Mouse (Mus musculus): ENCODE measurements at regions not wholly inside any gene's neighbourhood (a gene's known extent, or its start where the extent isn't known, plus 50 kb on each side); places are given as distances from the start of the nearest gene placed in this dataset.
A peak's percentile ranks its signal among the peaks of the same experiment; 100 is the strongest.
"Not testable (repeated sequence)": the region's sequence is repeated elsewhere in the genome, so short reads cannot be mapped to it uniquely, and the experiment has no call there.

DNA sequence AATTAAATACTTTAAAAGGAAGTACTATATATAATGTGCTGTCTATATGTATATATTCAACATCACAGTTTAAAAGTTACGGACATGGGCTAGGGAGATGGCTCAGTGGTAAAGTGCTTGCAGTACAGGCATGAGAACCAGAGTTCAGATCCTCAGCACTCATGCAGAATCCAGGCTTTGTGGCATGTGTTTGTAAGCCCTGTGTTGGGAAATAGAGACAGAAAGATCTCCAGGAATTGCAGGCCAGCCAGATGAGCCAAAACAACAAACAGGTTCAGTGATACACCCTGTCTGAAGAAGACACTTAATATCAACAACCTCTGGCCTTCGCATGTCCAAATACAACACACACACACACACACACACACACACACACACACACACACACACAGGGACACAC, 63.3 kb upstream of the Zcchc2 start:
- ATAC-seq, result no peak
- no peak for TF ChIP-seq CTCF (IDR thresholded peaks at IDR 0.05; ENCODE audit: low read depth)
- no peak for DNase-seq
- H3K4me2 ChIP-seq (ENCODE audit: low read depth), result no peak overlapping the region
- H3K27me3 ChIP-seq (ENCODE audit: insufficient read depth, low read length), result no peaks in the 10 kb centered on the region
- H3K4me3 ChIP-seq (ENCODE audit: low read depth, low read length), result no peak overlapping the region
- no peaks in the 10 kb centered on the region for H3K4me1 ChIP-seq (ENCODE audit: insufficient read depth)
- H3K36me3 ChIP-seq (ENCODE audit: insufficient read depth), result no peaks in the 10 kb centered on the region
- 96% methylated on average over 2 of the region's 2 CpGs for WGBS
- H3K9ac ChIP-seq, result no peak overlapping the region
- no peaks in the 10 kb centered on the region for H3K9me3 ChIP-seq (ENCODE audit: low read length)
- no peak overlapping the region for H3K27ac ChIP-seq (ENCODE audit: low read depth, low read length)

DNA sequence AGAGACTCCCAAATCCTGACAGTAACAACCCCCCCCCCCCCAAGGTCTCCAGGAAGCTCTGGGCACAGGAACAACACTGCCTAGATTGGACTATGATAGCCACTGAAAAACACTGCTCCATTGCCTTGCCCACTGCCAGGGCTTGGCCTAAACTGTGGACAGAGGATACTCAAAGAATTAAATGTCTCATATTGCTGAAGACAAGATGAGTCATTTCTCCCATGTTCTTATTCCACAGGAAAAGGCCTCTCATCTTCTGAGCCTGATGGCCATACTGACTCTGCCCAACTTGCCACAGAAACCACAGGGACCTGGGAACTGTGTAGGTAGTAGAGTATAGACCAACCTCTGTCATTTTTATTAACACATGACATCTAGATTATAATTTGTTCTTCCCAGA, 59.4 kb upstream of the Zcchc2 start:
- Histone ChIP-seq H3K4me1 (ENCODE audit: insufficient read depth) (no peaks in the 10 kb centered on the region), H3K36me3 (ENCODE audit: insufficient read depth) (no peaks in the 10 kb centered on the region), H3K4me3 (ENCODE audit: low read depth, low read length) (no peak overlapping the region), H3K9ac (no peak overlapping the region), H3K27ac (ENCODE audit: low read depth, low read length) (no peak overlapping the region), H3K4me2 (ENCODE audit: low read depth) (no peak overlapping the region), H3K27me3 (ENCODE audit: insufficient read depth, low read length) (no peaks in the 10 kb centered on the region), H3K9me3 (ENCODE audit: low read length) (no peaks in the 10 kb centered on the region)
- DNase-seq (no peak), ATAC-seq (no peak)
- TF ChIP-seq CTCF (IDR thresholded peaks at IDR 0.05; ENCODE audit: low read depth), result no peak

DNA sequence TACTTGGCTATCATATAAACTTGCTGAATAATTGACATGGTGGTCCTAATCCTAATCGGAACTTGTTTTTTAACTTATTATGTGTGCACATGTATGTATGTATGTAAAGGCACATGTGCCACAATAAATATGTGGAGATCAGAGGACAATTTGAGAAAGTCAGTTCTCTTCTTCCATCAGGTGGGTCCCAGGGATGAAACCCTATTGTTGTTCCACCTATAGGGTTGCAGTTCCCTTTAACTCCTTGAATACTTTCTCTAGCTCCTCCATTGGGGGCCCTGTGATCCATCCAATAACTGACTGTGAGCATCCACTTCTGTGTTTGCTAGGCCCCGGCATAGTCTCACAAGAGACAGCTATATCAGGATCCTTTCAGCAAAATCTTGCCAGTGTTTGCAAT, 56.0 kb upstream of the Zcchc2 start:
- not testable (repeated sequence) for H3K27ac ChIP-seq (ENCODE audit: low read depth, low read length); H3K9me3 ChIP-seq (ENCODE audit: low read length); H3K4me1 ChIP-seq (ENCODE audit: insufficient read depth); H3K4me3 ChIP-seq (ENCODE audit: low read depth, low read length); H3K27me3 ChIP-seq (ENCODE audit: insufficient read depth, low read length); H3K4me2 ChIP-seq (ENCODE audit: low read depth); H3K36me3 ChIP-seq (ENCODE audit: insufficient read depth); ATAC-seq; H3K9ac ChIP-seq
- 93% methylated on average over 2 of the region's 2 CpGs for WGBS
- peak; percentile 23 for DNase-seq
